ENCODE assay signal across 23 mouse cellular contexts in the genomic region with DNA sequence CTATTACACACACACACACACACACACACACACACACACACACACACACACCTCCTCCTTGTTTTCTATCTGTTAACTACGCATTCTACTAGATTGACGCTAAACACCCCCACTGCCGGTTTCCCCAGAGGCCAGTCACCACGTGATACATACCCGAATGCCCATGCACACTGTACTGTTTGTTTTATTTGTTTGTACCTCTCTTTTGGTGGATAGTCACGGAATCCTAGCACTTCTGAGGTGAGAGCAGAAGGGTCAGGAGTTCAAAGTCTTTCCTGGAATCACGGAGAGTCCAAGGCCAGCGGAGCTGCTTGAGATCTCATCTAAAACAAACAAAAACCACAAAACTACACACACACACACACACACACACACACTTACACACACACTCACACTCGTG. TPM values are rescaled to one million over a fixed set of nuclear protein-coding genes. Genes with fewer than 3 reads are reported as not detected.
A peak's percentile ranks its signal among the peaks of the same experiment; 100 is the strongest.
DNase-seq lines count a peak whose midpoint lies in the region; ATAC-seq and TF ChIP-seq lines count a peak whose summit lies in the region.
"Had no signal": no experiment of that assay in that cellular context is flagged by ENCODE, and none has a peak within 500 bp of the region (broad histone marks: within the 10 kb centered on the region; RNA-seq: fewer than 3 reads in every experiment).

No protein-coding gene starts in this region.

- peaks cover 5% of the 10 kb centered on the region; the same call in 1 of the 2 replicates for H3K4me1 ChIP-seq in liver, adult 2 months (ENCODE audit: control insufficient read depth, insufficient read depth, low read length)
- H3K4me1 ChIP-seq in liver, embryonic 12.5 days, result peaks cover 14% of the 10 kb centered on the region
- no peaks in the 10 kb centered on the region for H3K4me1 ChIP-seq in hindbrain, embryonic 16.5 days (ENCODE audit: control insufficient read depth, insufficient read depth, low read depth, low read length)

- 24% methylated on average over 9 of the region's 9 CpGs for WGBS in liver, adult 2 months
- WGBS in liver, embryonic 12.5 days (ENCODE audit: insufficient replicate concordance), result 57% methylated on average over 9 of the region's 9 CpGs
- WGBS in hindbrain, embryonic 16.5 days, result 77% methylated on average over 9 of the region's 9 CpGs

- no peak for TF ChIP-seq CTCF in liver, adult 2 months (IDR thresholded peaks at IDR 0.05; ENCODE audit: low read depth, low read length)

- no peak overlapping the region for H3K4me3 ChIP-seq in liver, adult 2 months (ENCODE audit: insufficient read depth, low read depth, low read length)
- H3K4me3 ChIP-seq in liver, embryonic 12.5 days, result no peak overlapping the region
- H3K4me3 ChIP-seq in hindbrain, embryonic 16.5 days (ENCODE audit: low read length), result no peak overlapping the region
- H3K4me3 ChIP-seq: forebrain, embryonic 10.5 days; heart, embryonic 13.5 days; hindbrain, embryonic 12.5 days; limb, embryonic 10.5 days; liver, embryonic 13.5 days had no signal

- no peak overlapping the region for H3K4me2 ChIP-seq in liver, embryonic 12.5 days
- H3K4me2 ChIP-seq in hindbrain, embryonic 16.5 days (ENCODE audit: low read length), result no peak overlapping the region
- H3K4me2 ChIP-seq: heart, embryonic 13.5 days; hindbrain, embryonic 12.5 days; liver, embryonic 13.5 days; midbrain, embryonic 11.5 days had no signal

- DNase-seq in heart, adult 11 months, result peak; percentile 71
- no peak for DNase-seq in heart, postnatal 36 days
- DNase-seq in liver, adult 2 months (ENCODE audit: extremely low read depth, low read depth, low spot score), result peak; percentile 80
- peak; percentile 32 to 59 for DNase-seq in kidney, postnatal 25 days
- peak; percentile 77 for DNase-seq in yolk sac, embryonic 10.5 days (ENCODE audit: low spot score)
- DNase-seq: adrenal gland, adult 8-10 months; cerebellum, adult 11-12 months; cerebellum, postnatal 14 days; forebrain, postnatal 0 days; gastrocnemius, postnatal 14 days; heart, adult 18-20 months; heart, postnatal 14 days; liver, embryonic 13.5 days; right cerebral cortex, adult 18-20 months; thymus, postnatal 25 days had no signal

- H3K9me3 ChIP-seq in liver, embryonic 12.5 days (replicated peaks), result no peaks in the 10 kb centered on the region
- H3K9me3 ChIP-seq in hindbrain, embryonic 16.5 days (ENCODE audit: control insufficient read depth, low read length), result no peaks in the 10 kb centered on the region
- H3K9me3 ChIP-seq: forebrain, embryonic 10.5 days; hindbrain, embryonic 12.5 days; limb, embryonic 10.5 days; liver, embryonic 13.5 days had no signal

- TF ChIP-seq POLR2A in liver, adult 2 months (IDR thresholded peaks at IDR 0.05; ENCODE audit: extremely low read depth, insufficient read depth, low read length), result no peak

- H3K36me3 ChIP-seq in liver, adult 2 months (ENCODE audit: control insufficient read depth, insufficient read depth, low read length), result no peaks in the 10 kb centered on the region
- no peaks in the 10 kb centered on the region for H3K36me3 ChIP-seq in liver, embryonic 12.5 days
- H3K36me3 ChIP-seq in hindbrain, embryonic 16.5 days (ENCODE audit: control insufficient read depth, insufficient read depth, low read length), result no peaks in the 10 kb centered on the region
- H3K36me3 ChIP-seq: forebrain, embryonic 10.5 days; heart, embryonic 13.5 days; hindbrain, embryonic 12.5 days; limb, embryonic 10.5 days; liver, embryonic 13.5 days had no signal

- no peaks in the 10 kb centered on the region for H3K27me3 ChIP-seq in liver, adult 2 months (ENCODE audit: control insufficient read depth, insufficient read depth, low read length)
- H3K27me3 ChIP-seq in liver, embryonic 12.5 days (replicated peaks), result peaks cover 11% of the 10 kb centered on the region
- H3K27me3 ChIP-seq in hindbrain, embryonic 16.5 days (replicated peaks; ENCODE audit: control insufficient read depth, insufficient read depth, low read length), result no peaks in the 10 kb centered on the region
- H3K27me3 ChIP-seq: heart, embryonic 13.5 days; hindbrain, embryonic 12.5 days had no signal

- no peak overlapping the region for H3K9ac ChIP-seq in liver, adult 2 months (ENCODE audit: low read depth, low read length)
- H3K9ac ChIP-seq in liver, embryonic 12.5 days, result no peak overlapping the region
- H3K9ac ChIP-seq in hindbrain, embryonic 16.5 days (ENCODE audit: low read depth, low read length), result no peak overlapping the region
- H3K9ac ChIP-seq: forebrain, postnatal 0 days; heart, embryonic 13.5 days; hindbrain, embryonic 12.5 days; liver, embryonic 13.5 days had no signal

- ATAC-seq in liver, embryonic 12.5 days, result no peak
- ATAC-seq in hindbrain, embryonic 16.5 days, result no peak
- ATAC-seq: activated CD4-positive, CD25-positive, alpha-beta regulatory T cell, adult 4 months; forebrain, postnatal 0 days had no signal

- no peaks in the 10 kb centered on the region for H3K79me2 ChIP-seq in liver, adult 2 months (ENCODE audit: control insufficient read depth, insufficient read depth, low read length)

- intact Hi-C loops in heart, postnatal 36 days (cut with DNase I), result no loop called here

- 0 out of 2 replicates have a peak overlapping the region, but pooled peaks have one; percentile 7 for H3K27ac ChIP-seq in liver, adult 2 months (replicated peaks; ENCODE audit: insufficient read depth, low read depth, low read length)
- no peak overlapping the region for H3K27ac ChIP-seq in liver, embryonic 12.5 days
- no peak overlapping the region for H3K27ac ChIP-seq in hindbrain, embryonic 16.5 days (ENCODE audit: low read depth, low read length)
- H3K27ac ChIP-seq: forebrain, embryonic 10.5 days; heart, embryonic 13.5 days; hindbrain, embryonic 12.5 days; limb, embryonic 10.5 days; liver, embryonic 13.5 days had no signal

RNA-seq across cellular contexts. Expression of a gene that starts 5.8 kb away (rescaled TPM):
- total RNA-seq in heart, postnatal 36 days (2021), result 10 to 100 TPM in 1 of 2 experiments, 1 to 10 TPM in 1; 9.4 to 12.1 TPM
- total RNA-seq in liver, adult 2 months (2014; rRNA removed), result 3.6 and 7.5 TPM in 2 replicates
- 1.7 and 2.8 TPM in 2 replicates for polyA plus RNA-seq in liver, adult 2 months (2012; rRNA removed)
- 9.1 and 10.4 TPM in 2 replicates for polyA plus RNA-seq in liver, embryonic 12.5 days (2016; fragmentation: Nextera tagmentation; extraction: Ambion mirVana)
- 161 and 163 TPM in 2 replicates for polyA plus RNA-seq in hindbrain, embryonic 16.5 days (2015; fragmentation: Nextera tagmentation; extraction: Ambion mirVana)

RNA-seq across cellular contexts. Expression of a gene that starts 7.0 kb away (rescaled TPM):
- 10 to 100 TPM; 10.6 to 11.5 TPM for total RNA-seq in heart, postnatal 36 days (2021)
- 13.8 and 14.7 TPM in 2 replicates for total RNA-seq in liver, adult 2 months (2014; rRNA removed)
- polyA plus RNA-seq in liver, adult 2 months (2012; rRNA removed), result 5.1 and 6.0 TPM in 2 replicates
- 1.0 and 1.2 TPM in 2 replicates for polyA plus RNA-seq in liver, embryonic 12.5 days (2016; fragmentation: Nextera tagmentation; extraction: Ambion mirVana)
- 4.5 and 5.3 TPM in 2 replicates for polyA plus RNA-seq in hindbrain, embryonic 16.5 days (2015; fragmentation: Nextera tagmentation; extraction: Ambion mirVana)

Comparison
In these comparisons a context has a peak if more than half of its experiments do, and no peak if none do; other contexts are left out.
1. DNase-seq: peak in heart, adult 11 months (single experiment), liver, adult 2 months (single experiment), kidney, postnatal 25 days (2 of 2) and yolk sac, embryonic 10.5 days (single experiment); none in heart, postnatal 36 days (0 of 2).
2. RNA of a gene that starts 5.8 kb away (polyA plus RNA-seq): 161 to 163 TPM in hindbrain, embryonic 16.5 days; 9.1 to 10.4 TPM in liver, embryonic 12.5 days and 1.7 to 2.8 TPM in liver, adult 2 months; every median in the first group is over 10 times any median in the second.